Mouse (Mus musculus): ENCODE results near the gene Zfp692.
"Not testable (repeated sequence)": the region's sequence is repeated elsewhere in the genome, so short reads cannot be mapped to it uniquely, and the experiment has no call there.

Zfp692 gene

DNA sequence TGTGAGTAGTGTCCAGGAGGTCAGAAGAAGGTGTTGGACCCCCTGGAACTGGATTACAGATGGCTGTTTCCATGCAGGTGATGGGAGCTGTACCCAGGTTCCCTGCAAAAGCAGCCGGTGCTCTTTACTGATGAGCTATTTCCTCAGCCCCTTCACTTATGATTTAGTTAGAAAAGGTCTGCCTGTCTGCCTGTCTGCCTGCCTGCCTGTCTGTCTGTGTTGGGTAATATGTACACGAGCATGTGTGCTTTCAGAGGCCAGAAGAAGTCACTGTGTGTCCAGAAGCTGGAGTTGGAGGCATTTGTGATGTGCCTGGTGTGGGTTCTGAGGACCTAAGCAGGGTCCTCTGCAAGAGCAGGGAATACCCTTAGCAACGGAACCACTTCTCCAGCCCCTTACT lies 46.8 kb downstream of the Zfp692 start:
- DNase-seq (ENCODE audit: low spot score in 2 of 2): no peak

- DNase-seq (ENCODE audit: low spot score in 2 of 2): no peak
These were observed 47.6 kb downstream of the Zfp692 start for GRCm38 (mm10) chr11:58354476-58354875.

DNA sequence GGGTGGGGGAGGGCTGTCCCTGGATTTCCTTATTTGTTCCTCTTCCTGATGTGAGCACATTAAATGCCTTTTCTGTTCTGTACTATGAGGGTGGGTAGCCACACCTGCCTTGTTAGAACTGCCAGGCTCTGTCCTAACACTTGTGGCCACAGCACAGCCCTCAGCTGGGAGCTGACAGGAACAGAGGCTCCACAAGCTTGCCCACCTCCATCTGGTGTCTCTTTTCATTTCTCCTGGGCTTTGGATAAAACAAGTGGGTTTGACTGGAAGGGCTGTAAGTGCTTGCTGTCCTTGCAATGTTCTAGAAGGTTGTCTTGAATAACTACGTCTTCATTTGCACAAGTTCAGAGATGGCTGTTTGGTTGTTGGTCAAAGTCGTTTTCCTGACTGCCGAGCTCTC lies 48.1 kb downstream of the Zfp692 start:
- no peak for DNase-seq (ENCODE audit: low spot score in 2 of 2)

DNA sequence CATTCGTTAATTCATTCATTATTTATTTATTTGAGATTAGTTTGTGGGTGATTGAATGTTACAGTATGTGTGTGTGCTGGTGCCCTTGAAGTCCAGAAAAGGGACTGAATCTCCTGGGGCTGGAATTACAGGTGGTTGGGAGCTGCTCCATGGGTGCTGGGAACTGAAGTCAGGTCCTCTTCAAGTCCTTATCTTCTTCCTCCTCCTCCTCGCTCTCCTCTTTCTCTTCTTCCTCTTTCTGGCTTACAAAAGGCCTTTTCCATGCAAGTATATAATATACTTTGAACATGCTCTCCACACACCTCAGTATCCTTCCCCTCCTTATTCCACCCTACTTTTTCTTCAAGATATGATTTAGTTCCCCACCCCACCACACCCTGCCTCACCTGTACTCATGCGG lies 50.2 kb downstream of the Zfp692 start:
- DNase-seq (ENCODE audit: low spot score in 2 of 2): no peak

- DNase-seq (ENCODE audit: low spot score in 2 of 2): no peak
These were observed 51.1 kb downstream of the Zfp692 start for GRCm38 (mm10) chr11:58357844-58358534.

- not testable (repeated sequence) for DNase-seq (ENCODE audit: low spot score in 2 of 2)
These were observed 55.7 kb downstream of the Zfp692 start for GRCm38 (mm10) chr11:58362562-58362961.

All from thymus, postnatal 10 days (tissue).